Mouse (Mus musculus): ENCODE results near the gene Tppp3. TPM values are rescaled to one million over a fixed set of nuclear protein-coding genes. Genes with fewer than 3 reads are reported as not detected.

Tppp3 gene
- 67.9 and 78.5 TPM in 2 replicates for polyA plus RNA-seq (2015; fragmentation: Nextera tagmentation; extraction: Ambion mirVana)

GRCm38 (mm10) chr8:105471314-105472015 lies at the start of gene Tppp3:
TSS of gene Tppp3 (minus strand) at chr8:105471526.
- Histone ChIP-seq H3K4me3 (ENCODE audit: low read depth, low read length) (peak within 1 kb of the TSS; percentile 13; the same call in 1 of the 2 replicates), H3K27me3 (replicated peaks; ENCODE audit: control insufficient read depth, insufficient read depth, low read length) (no peaks in the 10 kb centered on the region), H3K36me3 (ENCODE audit: control insufficient read depth, insufficient read depth) (peaks cover 19% of the 10 kb centered on the region; the same call in 1 of the 2 replicates), H3K9ac (ENCODE audit: low read depth, low read length) (peak within 1 kb of the TSS; percentile 38; the same call in 1 of the 2 replicates), H3K9me3 (ENCODE audit: control insufficient read depth) (no peaks in the 10 kb centered on the region), H3K4me1 (replicated peaks; ENCODE audit: control insufficient read depth, insufficient read depth, low read length) (peaks cover 18% of the 10 kb centered on the region; the same call in 1 of the 2 replicates), H3K27ac (ENCODE audit: low read depth, low read length) (0 out of 2 replicates have a peak within 1 kb of the TSS, but pooled peaks have one; percentile 46), H3K4me2 (replicated peaks; ENCODE audit: low read depth) (peak within 1 kb of the TSS; percentile 60)
- peak; percentile 77 for TF ChIP-seq CTCF (IDR thresholded peaks at IDR 0.05; ENCODE audit: low read depth)
- WGBS = 9% methylated on average over 25 of the region's 25 CpGs
- peak; percentile 91 for ATAC-seq

GRCm38 (mm10) chr8:105521061-105521460 lies 49.7 kb upstream of the Tppp3 start:
- Histone ChIP-seq H3K27me3 (replicated peaks; ENCODE audit: control insufficient read depth, insufficient read depth, low read length) (peaks cover 4% of the 10 kb centered on the region; the same call in 1 of the 2 replicates), H3K4me2 (replicated peaks; ENCODE audit: low read depth) (no peak overlapping the region), H3K4me1 (replicated peaks; ENCODE audit: control insufficient read depth, insufficient read depth, low read length) (peaks cover 4% of the 10 kb centered on the region), H3K9me3 (ENCODE audit: control insufficient read depth) (no peaks in the 10 kb centered on the region), H3K27ac (ENCODE audit: low read depth, low read length) (no peak overlapping the region), H3K36me3 (ENCODE audit: control insufficient read depth, insufficient read depth) (peaks cover 43% of the 10 kb centered on the region), H3K4me3 (ENCODE audit: low read depth, low read length) (no peak overlapping the region), H3K9ac (ENCODE audit: low read depth, low read length) (no peak overlapping the region)
- 19% methylated on average over 3 of the region's 3 CpGs for WGBS
- ATAC-seq = no peak
- no peak for TF ChIP-seq CTCF (IDR thresholded peaks at IDR 0.05; ENCODE audit: low read depth)

- peaks cover 4% of the 10 kb centered on the region for H3K4me1 ChIP-seq (replicated peaks; ENCODE audit: control insufficient read depth, insufficient read depth, low read length)
- no peak overlapping the region for H3K4me3 ChIP-seq (ENCODE audit: low read depth, low read length)
- peaks cover 43% of the 10 kb centered on the region for H3K36me3 ChIP-seq (ENCODE audit: control insufficient read depth, insufficient read depth)
- WGBS = 59% methylated on average over 5 of the region's 5 CpGs
- ATAC-seq = no peak
- no peak overlapping the region for H3K27ac ChIP-seq (ENCODE audit: low read depth, low read length)
- H3K9ac ChIP-seq (ENCODE audit: low read depth, low read length) = no peak overlapping the region
- no peaks in the 10 kb centered on the region for H3K9me3 ChIP-seq (ENCODE audit: control insufficient read depth)
- H3K4me2 ChIP-seq (replicated peaks; ENCODE audit: low read depth) = no peak overlapping the region
- TF ChIP-seq CTCF (IDR thresholded peaks at IDR 0.05; ENCODE audit: low read depth) = no peak
- peaks cover 4% of the 10 kb centered on the region; the same call in 1 of the 2 replicates for H3K27me3 ChIP-seq (replicated peaks; ENCODE audit: control insufficient read depth, insufficient read depth, low read length)
Measured at GRCm38 (mm10) chr8:105520521-105520920, 49.2 kb upstream of the Tppp3 start.

GRCm38 (mm10) chr8:105519591-105519990 lies 48.3 kb upstream of the Tppp3 start:
- Histone ChIP-seq H3K4me3 (ENCODE audit: low read depth, low read length) (peak overlapping the region; percentile 52), H3K4me1 (replicated peaks; ENCODE audit: control insufficient read depth, insufficient read depth, low read length) (peaks cover 4% of the 10 kb centered on the region), H3K4me2 (replicated peaks; ENCODE audit: low read depth) (peak overlapping the region; percentile 97), H3K36me3 (ENCODE audit: control insufficient read depth, insufficient read depth) (peaks cover 35% of the 10 kb centered on the region), H3K27ac (ENCODE audit: low read depth, low read length) (no peak overlapping the region), H3K9me3 (ENCODE audit: control insufficient read depth) (no peaks in the 10 kb centered on the region), H3K27me3 (replicated peaks; ENCODE audit: control insufficient read depth, insufficient read depth, low read length) (peaks cover 4% of the 10 kb centered on the region; the same call in 1 of the 2 replicates), H3K9ac (ENCODE audit: low read depth, low read length) (no peak overlapping the region)
- TF ChIP-seq CTCF (IDR thresholded peaks at IDR 0.05; ENCODE audit: low read depth) = no peak
- WGBS = 26% methylated on average over 2 of the region's 2 CpGs
- no peak for ATAC-seq

GRCm38 (mm10) chr8:105518436-105519313 lies 47.3 kb upstream of the Tppp3 start, which contains the start of gene Hsd11b2:
TSS of gene Hsd11b2 (plus strand) at chr8:105518755.
- Histone ChIP-seq H3K27ac (ENCODE audit: low read depth, low read length) (peak within 1 kb of the TSS; percentile 17), H3K27me3 (replicated peaks; ENCODE audit: control insufficient read depth, insufficient read depth, low read length) (peaks cover 4% of the 10 kb centered on the region; the same call in 1 of the 2 replicates), H3K4me3 (ENCODE audit: low read depth, low read length) (peak within 1 kb of the TSS; percentile 52), H3K4me1 (replicated peaks; ENCODE audit: control insufficient read depth, insufficient read depth, low read length) (peaks cover 4% of the 10 kb centered on the region), H3K9me3 (ENCODE audit: control insufficient read depth) (no peaks in the 10 kb centered on the region), H3K36me3 (ENCODE audit: control insufficient read depth, insufficient read depth) (peaks cover 26% of the 10 kb centered on the region), H3K9ac (ENCODE audit: low read depth, low read length) (peak within 1 kb of the TSS; percentile 40; the same call in 1 of the 2 replicates), H3K4me2 (replicated peaks; ENCODE audit: low read depth) (peak within 1 kb of the TSS; percentile 97)
- 1% methylated on average over 68 of the region's 68 CpGs for WGBS
- peak; percentile 35; the same call in 1 of the 2 replicates for TF ChIP-seq CTCF (IDR thresholded peaks at IDR 0.05; ENCODE audit: low read depth)
- peak; percentile 65 for ATAC-seq

All from intestine, postnatal 0 days (tissue).